Mouse (Mus musculus): ENCODE measurements around the gene Zfp637. TPM values are rescaled to one million over a fixed set of nuclear protein-coding genes. Genes with fewer than 3 reads are reported as not detected.
A peak's percentile ranks its signal among the peaks of the same experiment; 100 is the strongest.

Gene Zfp637
- polyA plus RNA-seq, 1 experiment from 2014 or later = 25.4 TPM

DNA sequence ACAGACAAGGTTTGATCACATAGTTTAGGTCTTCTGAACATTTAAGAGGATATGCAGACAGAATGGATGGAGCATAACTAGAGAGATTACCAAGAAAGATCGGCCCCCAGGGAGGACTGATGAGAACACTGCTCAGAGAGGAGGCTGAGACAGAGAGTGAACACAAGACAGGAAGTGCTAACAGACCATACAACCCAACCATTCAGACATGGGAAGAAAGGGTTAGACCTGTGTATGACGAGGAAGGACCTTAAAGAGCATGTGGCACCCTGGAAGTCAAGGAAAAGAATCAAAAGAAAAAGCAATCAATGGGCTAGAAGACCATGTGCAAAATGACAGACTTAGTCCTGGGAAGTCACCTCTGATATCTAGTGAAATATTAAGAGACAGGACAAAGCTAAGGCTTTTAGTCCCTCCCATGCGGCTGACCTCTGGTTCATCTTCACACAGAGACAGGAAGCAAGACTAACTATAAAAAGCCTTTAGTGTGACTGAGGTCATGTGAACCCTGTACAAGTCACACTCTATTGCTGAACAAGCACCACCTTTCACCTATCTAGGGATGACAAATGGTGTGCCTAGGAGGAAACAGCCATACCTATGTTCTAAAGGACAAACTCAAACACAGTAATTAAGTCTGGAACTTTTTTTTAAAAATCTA lies 33.8 kb downstream of the Zfp637 start:
- no peak for TF ChIP-seq CTCF (IDR thresholded peaks at IDR 0.05; ENCODE audit: low read depth)
- no peak for TF ChIP-seq EP300 (IDR thresholded peaks at IDR 0.05; ENCODE audit: low read depth)
- Histone ChIP-seq H3K4me2 (ENCODE audit: low read depth, low read length) (no peak overlapping the region), H3K27ac (ENCODE audit: low read depth) (no peak overlapping the region), H3K36me3 (replicated peaks; ENCODE audit: insufficient read depth, low read length) (no peaks in the 10 kb centered on the region), H3K9ac (replicated peaks) (no peak overlapping the region), H3K4me3 (ENCODE audit: low read depth, low read length) (no peak overlapping the region), H3K27me3 (ENCODE audit: insufficient read depth, low read length) (no peaks in the 10 kb centered on the region), H3K9me3 (ENCODE audit: low read length) (no peaks in the 10 kb centered on the region), H3K4me1 (ENCODE audit: insufficient read depth) (peaks cover 10% of the 10 kb centered on the region; the same call in 1 of the 2 replicates)
- DNase-seq (no peak), ATAC-seq (no peak)
- 45% methylated on average over 3 of the region's 3 CpGs for WGBS (ENCODE audit: insufficient replicate concordance)

DNA sequence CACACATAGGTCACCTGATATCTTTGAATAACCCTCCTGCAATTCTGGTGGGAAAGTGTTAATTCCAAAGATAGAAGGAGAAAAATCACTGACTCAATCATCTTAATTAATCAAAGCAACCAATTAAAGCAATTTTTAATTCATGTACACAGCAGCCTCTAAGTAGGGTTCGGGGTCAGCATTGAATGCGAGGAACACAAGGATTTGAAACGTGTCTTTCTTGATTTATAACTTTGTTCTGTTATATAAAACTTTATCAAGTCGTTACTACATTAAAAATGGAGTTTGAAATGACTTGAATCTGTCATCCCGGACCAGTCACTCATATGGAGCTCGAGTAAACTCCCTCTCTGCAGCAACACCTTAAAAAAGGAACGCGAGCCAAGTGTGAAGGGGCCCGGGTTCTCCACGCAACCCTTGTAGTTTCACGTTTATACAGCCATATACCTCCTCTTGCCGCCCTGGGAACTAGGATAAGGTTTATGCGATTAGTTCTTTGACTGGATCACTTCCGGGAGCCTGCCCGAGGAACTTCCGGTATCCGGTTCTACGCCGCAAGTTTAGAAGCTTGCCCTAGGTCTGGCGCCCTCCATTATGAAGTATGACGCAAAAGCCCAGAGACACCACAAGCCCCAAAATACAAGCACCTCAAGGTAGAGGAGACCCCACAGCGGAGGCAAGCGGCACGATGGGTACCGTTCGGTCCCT lies 37.9 kb downstream of the Zfp637 start:
- 7% methylated on average over 26 of the region's 26 CpGs for WGBS (ENCODE audit: insufficient replicate concordance)
- peaks cover 18% of the 10 kb centered on the region for H3K4me1 ChIP-seq (ENCODE audit: insufficient read depth)
- peak overlapping the region; percentile 76 for H3K9ac ChIP-seq (replicated peaks)
- H3K27ac ChIP-seq (ENCODE audit: low read depth) = peak overlapping the region; percentile 99
- DNase-seq (no peak), ATAC-seq (peak; percentile 79)
- H3K9me3 ChIP-seq (ENCODE audit: low read length) = no peaks in the 10 kb centered on the region
- peak overlapping the region; percentile 61 for H3K4me3 ChIP-seq (ENCODE audit: low read depth, low read length)
- H3K36me3 ChIP-seq (replicated peaks; ENCODE audit: insufficient read depth, low read length) = no peaks in the 10 kb centered on the region
- no peak for TF ChIP-seq CTCF (IDR thresholded peaks at IDR 0.05; ENCODE audit: low read depth)
- peak; percentile 57 for TF ChIP-seq EP300 (IDR thresholded peaks at IDR 0.05; ENCODE audit: low read depth)
- no peaks in the 10 kb centered on the region for H3K27me3 ChIP-seq (ENCODE audit: insufficient read depth, low read length)
- peak overlapping the region; percentile 81 for H3K4me2 ChIP-seq (ENCODE audit: low read depth, low read length)

GRCm38 (mm10) chr6:117879408-117880115 lies 38.6 kb downstream of the Zfp637 start:
- H3K9me3 ChIP-seq (ENCODE audit: low read length) = no peaks in the 10 kb centered on the region
- H3K4me2 ChIP-seq (ENCODE audit: low read depth, low read length) = peak overlapping the region; percentile 81
- peak; percentile 91 for ATAC-seq
- H3K27me3 ChIP-seq (ENCODE audit: insufficient read depth, low read length) = no peaks in the 10 kb centered on the region
- no peaks in the 10 kb centered on the region for H3K36me3 ChIP-seq (replicated peaks; ENCODE audit: insufficient read depth, low read length)
- H3K4me1 ChIP-seq (ENCODE audit: insufficient read depth) = peaks cover 18% of the 10 kb centered on the region
- DNase-seq = peak; percentile 100
- peak overlapping the region; percentile 99 for H3K27ac ChIP-seq (ENCODE audit: low read depth)
- TF ChIP-seq EP300 (IDR thresholded peaks at IDR 0.05; ENCODE audit: low read depth) (peak; percentile 55; the same call in 1 of the 2 replicates), CTCF (IDR thresholded peaks at IDR 0.05; ENCODE audit: low read depth) (peak; percentile 100)
- peak overlapping the region; percentile 76 for H3K9ac ChIP-seq (replicated peaks)
- WGBS (ENCODE audit: insufficient replicate concordance) = under 1% methylated on average over 67 of the region's 67 CpGs
- peak overlapping the region; percentile 61 for H3K4me3 ChIP-seq (ENCODE audit: low read depth, low read length)

- peak overlapping the region; percentile 81 for H3K4me2 ChIP-seq (ENCODE audit: low read depth, low read length)
- H3K9me3 ChIP-seq (ENCODE audit: low read length) = no peaks in the 10 kb centered on the region
- H3K4me3 ChIP-seq (ENCODE audit: low read depth, low read length) = peak overlapping the region; percentile 61
- 34% methylated on average over 3 of the region's 3 CpGs for WGBS (ENCODE audit: insufficient replicate concordance)
- no peak for DNase-seq
- no peaks in the 10 kb centered on the region for H3K27me3 ChIP-seq (ENCODE audit: insufficient read depth, low read length)
- no peak for ATAC-seq
- H3K9ac ChIP-seq (replicated peaks) = peak overlapping the region; percentile 76
- TF ChIP-seq EP300 (IDR thresholded peaks at IDR 0.05; ENCODE audit: low read depth) (no peak), CTCF (IDR thresholded peaks at IDR 0.05; ENCODE audit: low read depth) (no peak)
- H3K36me3 ChIP-seq (replicated peaks; ENCODE audit: insufficient read depth, low read length) = no peaks in the 10 kb centered on the region
- H3K27ac ChIP-seq (ENCODE audit: low read depth) = peak overlapping the region; percentile 99
- peaks cover 13% of the 10 kb centered on the region for H3K4me1 ChIP-seq (ENCODE audit: insufficient read depth)
Observed at GRCm38 (mm10) chr6:117880394-117880838, 39.4 kb downstream of the Zfp637 start.

GRCm38 (mm10) chr6:117881229-117881628 lies 40.2 kb downstream of the Zfp637 start:
- ATAC-seq (no peak), DNase-seq (no peak)
- Histone ChIP-seq H3K4me1 (ENCODE audit: insufficient read depth) (peaks cover 13% of the 10 kb centered on the region), H3K27me3 (ENCODE audit: insufficient read depth, low read length) (no peaks in the 10 kb centered on the region), H3K9me3 (ENCODE audit: low read length) (no peaks in the 10 kb centered on the region), H3K9ac (replicated peaks) (no peak overlapping the region), H3K36me3 (replicated peaks; ENCODE audit: insufficient read depth, low read length) (no peaks in the 10 kb centered on the region), H3K4me3 (ENCODE audit: low read depth, low read length) (no peak overlapping the region), H3K4me2 (ENCODE audit: low read depth, low read length) (peak overlapping the region; percentile 81; the same call in 1 of the 2 replicates), H3K27ac (ENCODE audit: low read depth) (peak overlapping the region; percentile 99)
- TF ChIP-seq EP300 (IDR thresholded peaks at IDR 0.05; ENCODE audit: low read depth) = no peak
- no peak for TF ChIP-seq CTCF (IDR thresholded peaks at IDR 0.05; ENCODE audit: low read depth)
- 77% methylated on average over 7 of the region's 7 CpGs for WGBS (ENCODE audit: insufficient replicate concordance)

GRCm38 (mm10) chr6:117881997-117882396 lies 41.0 kb downstream of the Zfp637 start:
- Histone ChIP-seq H3K36me3 (replicated peaks; ENCODE audit: insufficient read depth, low read length) (no peaks in the 10 kb centered on the region), H3K4me3 (ENCODE audit: low read depth, low read length) (no peak overlapping the region), H3K4me1 (ENCODE audit: insufficient read depth) (peaks cover 13% of the 10 kb centered on the region), H3K9ac (replicated peaks) (peak overlapping the region; percentile 53; the same call in 1 of the 2 replicates), H3K9me3 (ENCODE audit: low read length) (no peaks in the 10 kb centered on the region), H3K27ac (ENCODE audit: low read depth) (peak overlapping the region; percentile 99), H3K4me2 (ENCODE audit: low read depth, low read length) (peak overlapping the region; percentile 9; the same call in 1 of the 2 replicates), H3K27me3 (ENCODE audit: insufficient read depth, low read length) (no peaks in the 10 kb centered on the region)
- no peak for TF ChIP-seq EP300 (IDR thresholded peaks at IDR 0.05; ENCODE audit: low read depth)
- no peak for TF ChIP-seq CTCF (IDR thresholded peaks at IDR 0.05; ENCODE audit: low read depth)
- DNase-seq (no peak), ATAC-seq (no peak)
- 25% methylated on average over 7 of the region's 7 CpGs for WGBS (ENCODE audit: insufficient replicate concordance)

All from liver, postnatal 0 days (tissue).